Mouse (Mus musculus) layer of hippocampus, postnatal 14 days (tissue): ENCODE data around the gene Fkbpl. TPM values are rescaled to one million over a fixed set of nuclear protein-coding genes. Genes with fewer than 3 reads are reported as not detected.

Experiments
- DNase-seq, 2 experiments: peaks; one replicate each; pipeline ENCODE4 v3.0.0; 2021 to 2022; ENCODE audit warnings: low spot score in 2 of 2, mixed read lengths in 1 of 2
- long read RNA-seq, 2 experiments: library from polyadenylated mRNA; stranded (forward); transcript quantifications; one replicate each; pipeline ENCODE4 v2.0.0; 2021
- total RNA-seq, 2 experiments: library from RNA; stranded (reverse); gene quantifications; 2 replicates each; pipeline ENCODE4 v1.2.3; 2021

Fkbpl gene
- total RNA-seq, result 10 to 100 TPM; 16.0 to 17.1 TPM
- long read RNA-seq, experiment 1, partial matches to known transcripts, result 0 of 6 reads
- long read RNA-seq, experiment 1, other reads (novel, unspliced or antisense), result 1 of 6 reads
- long read RNA-seq, experiment 2, transcript Fkbpl-201 (2 exons, 1,270 nt), result major isoform, 16 of 17 reads
- long read RNA-seq, experiment 2, partial matches to known transcripts, result 0 of 17 reads
- long read RNA-seq, experiment 2, other reads (novel, unspliced or antisense), result 0 of 17 reads

GRCm38 (mm10) chr17:34644608-34645007 lies at the start of gene Fkbpl:
TSS of gene Fkbpl (plus strand) at chr17:34644764.
- DNase-seq, result peak; percentile 95 to 98

DNA sequence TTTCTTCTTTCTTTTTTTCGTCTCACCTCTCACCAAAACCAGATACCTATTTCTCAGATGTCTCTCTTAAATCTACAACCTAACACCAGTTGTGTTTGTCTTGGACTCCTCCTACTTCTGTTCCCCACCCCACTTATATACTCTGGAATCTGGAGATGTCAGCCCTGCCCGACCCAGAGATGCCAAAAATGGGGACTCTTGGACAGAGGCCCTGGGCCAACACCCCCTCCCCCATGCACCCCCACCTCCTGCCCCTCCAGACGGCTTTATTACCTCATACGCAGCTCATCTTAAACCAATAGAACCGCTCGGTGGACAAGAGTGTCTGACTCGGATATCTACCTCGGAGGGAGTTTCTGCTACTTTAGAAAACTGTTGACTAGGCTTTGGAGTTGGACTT lies 48.5 kb upstream of the Fkbpl start:
- no peak for DNase-seq

- no peak for DNase-seq
These were observed 46.9 kb upstream of the Fkbpl start, which contains the start of gene Ager for GRCm38 (mm10) chr17:34597566-34598095. TSS of gene Ager (plus strand) at chr17:34597862.

- DNase-seq, result no peak
These were observed 44.7 kb upstream of the Fkbpl start for GRCm38 (mm10) chr17:34599891-34600290.

GRCm38 (mm10) chr17:34601796-34602195 lies 42.8 kb upstream of the Fkbpl start:
- DNase-seq, result no peak

DNA sequence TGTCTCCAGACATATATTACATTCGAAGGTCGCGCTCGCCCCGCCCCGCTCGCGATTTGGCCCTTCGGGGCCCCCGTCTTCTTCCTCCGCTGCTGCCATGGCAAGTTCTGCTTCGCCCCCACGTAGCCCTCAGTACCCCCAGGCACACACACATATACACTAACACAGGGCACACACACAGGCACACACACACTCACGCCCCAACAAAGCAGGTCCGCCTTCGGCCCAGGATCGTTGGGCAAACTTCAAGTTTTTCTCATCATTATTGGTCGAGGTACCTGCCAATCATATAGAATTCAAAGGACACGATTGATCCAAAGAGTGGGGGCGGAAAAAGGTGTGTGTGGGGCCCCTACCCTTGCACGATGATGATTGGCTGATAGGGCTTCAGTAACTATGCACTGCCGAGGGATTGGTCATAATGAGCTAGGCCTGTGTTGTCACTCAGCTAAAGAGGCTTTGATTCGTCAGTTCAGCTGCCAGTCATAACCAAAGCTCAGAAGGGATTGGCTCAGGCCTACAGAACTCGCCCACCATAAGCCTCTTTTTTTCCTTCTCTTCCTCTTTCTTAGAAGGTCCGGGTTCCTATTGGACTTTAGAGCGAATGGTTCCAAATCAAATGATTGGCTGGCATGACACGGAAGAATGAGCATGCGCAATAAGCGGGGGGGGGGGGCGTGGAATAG lies 41.0 kb upstream of the Fkbpl start, which contains the start of gene Rnf5:
Gene Rnf5 (minus strand): TSS at position 316 of the 686 bp plus-strand sequence.
- DNase-seq, result peak; percentile 97 to 100

DNA sequence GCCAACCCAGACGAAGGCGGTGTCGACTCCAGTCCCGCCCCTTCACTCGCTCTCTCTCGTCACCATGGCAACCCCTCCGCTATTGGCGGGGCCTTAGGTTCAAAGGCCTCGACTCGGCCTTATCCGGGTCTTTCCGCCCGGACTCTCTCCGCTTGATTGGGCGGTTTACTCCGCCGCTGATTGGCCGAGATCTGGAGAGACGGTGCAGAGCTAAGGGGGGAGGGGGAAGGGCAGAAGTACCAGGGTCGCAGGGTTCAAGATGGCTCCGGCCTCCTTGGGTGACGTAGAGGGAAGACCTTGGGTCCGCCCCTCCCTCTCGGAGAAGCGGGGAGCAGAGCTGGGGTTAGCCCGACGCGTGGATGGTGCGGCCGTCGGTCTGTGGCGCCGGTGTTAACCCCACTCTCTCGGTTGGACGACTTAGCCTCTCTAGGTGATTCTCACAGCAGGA lies 40.5 kb upstream of the Fkbpl start, which contains the start of gene Agpat1:
Gene Agpat1 (plus strand): TSS at position 202 of the 448 bp plus-strand sequence.
- DNase-seq, result peak; percentile 96 to 99

- DNase-seq, result no peak
These were observed 39.9 kb upstream of the Fkbpl start for GRCm38 (mm10) chr17:34604511-34605237.

DNA sequence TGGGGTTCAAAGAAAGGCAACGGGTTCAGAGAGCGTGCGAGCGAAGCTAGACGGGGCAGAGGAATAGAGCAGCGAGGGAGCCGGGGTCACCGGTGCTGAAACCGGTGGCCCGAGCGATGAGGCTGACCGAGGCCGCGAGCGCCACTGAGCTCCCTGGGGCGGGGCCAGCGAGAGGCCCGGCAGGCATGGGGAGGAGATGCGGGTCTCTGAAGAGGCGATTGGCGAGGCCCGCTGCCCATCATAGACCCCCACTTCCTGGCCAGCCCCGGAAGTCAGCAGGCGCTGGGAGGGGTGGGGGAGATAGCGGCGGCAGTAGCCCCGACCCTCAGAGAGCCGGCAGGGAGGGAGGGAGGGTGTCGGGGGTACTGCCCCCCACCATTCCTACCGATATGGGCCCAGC lies 39.0 kb upstream of the Fkbpl start:
- peak; percentile 97 to 98 for DNase-seq

- DNase-seq, result no peak
These were observed 38.2 kb upstream of the Fkbpl start for GRCm38 (mm10) chr17:34606186-34607039.

DNA sequence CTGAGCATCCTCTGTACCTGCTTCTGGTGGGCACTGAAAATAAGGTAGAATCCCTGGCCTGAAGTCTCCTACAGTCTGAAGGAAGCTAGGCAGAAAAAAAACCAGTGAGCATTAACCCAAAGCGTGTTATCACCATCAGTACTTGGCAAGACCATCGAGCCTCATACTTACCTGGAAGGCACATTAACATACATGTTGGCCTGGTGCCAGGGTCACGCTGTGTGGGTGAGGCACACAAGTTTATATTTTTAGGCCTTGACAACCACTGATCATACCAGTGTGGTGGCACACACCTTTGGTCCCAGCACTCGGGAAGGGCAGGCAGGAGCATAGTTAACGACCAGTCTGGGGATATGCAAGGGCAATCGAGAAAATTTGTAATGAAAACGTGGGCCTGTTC lies 36.6 kb upstream of the Fkbpl start:
- DNase-seq, result no peak

- no peak for DNase-seq
These were observed 33.5 kb upstream of the Fkbpl start for GRCm38 (mm10) chr17:34611050-34611449.

GRCm38 (mm10) chr17:34613054-34613645 lies 31.4 kb upstream of the Fkbpl start:
- no peak for DNase-seq

DNA sequence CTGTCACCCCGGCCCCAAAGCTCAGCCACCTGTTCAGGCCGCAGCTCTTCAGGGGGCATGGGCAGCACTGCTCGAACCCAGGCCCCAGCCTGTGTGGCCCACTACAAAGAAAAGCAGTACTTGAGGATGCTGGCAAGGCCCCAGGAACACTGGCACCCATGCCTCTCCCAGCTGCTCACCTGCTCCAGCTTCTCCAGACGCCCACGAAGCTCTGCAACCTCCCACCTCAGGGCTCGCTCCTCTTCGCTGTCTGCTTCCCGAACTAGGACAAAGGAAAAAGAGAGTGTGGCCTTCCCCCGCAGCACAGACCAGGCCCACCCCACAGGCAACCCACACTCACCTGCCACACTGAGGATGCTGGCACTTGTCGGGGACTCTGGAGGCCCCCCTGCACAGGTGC lies 30.7 kb upstream of the Fkbpl start:
- DNase-seq, result no peak

DNA sequence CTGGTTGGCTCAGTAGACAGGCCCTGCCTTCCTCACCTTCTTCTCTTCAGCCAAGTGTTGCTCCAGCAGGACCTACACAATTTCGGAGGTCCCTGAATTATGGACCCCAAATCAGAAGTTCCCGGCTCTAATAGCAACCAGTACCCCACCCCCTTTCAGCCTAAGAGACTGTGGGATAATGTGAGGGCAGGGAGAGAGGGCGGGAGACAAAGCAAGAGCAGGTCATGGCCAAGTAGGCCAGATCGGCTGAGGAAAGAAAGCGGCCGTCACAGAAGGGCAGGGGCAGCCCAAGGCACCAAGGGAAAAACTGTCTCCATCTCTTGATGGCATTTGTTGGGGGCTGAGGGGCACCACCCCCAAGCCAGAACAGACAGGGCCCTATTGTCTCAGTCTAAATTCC lies 28.7 kb upstream of the Fkbpl start, which contains the start of gene Egfl8:
Gene Egfl8 (minus strand): TSS at position 101 of the 400 bp plus-strand sequence.
- no peak for DNase-seq

- no peak for DNase-seq
These were observed 25.6 kb upstream of the Fkbpl start for GRCm38 (mm10) chr17:34618999-34619398.

GRCm38 (mm10) chr17:34621006-34621405 lies 23.6 kb upstream of the Fkbpl start:
- DNase-seq, result no peak

GRCm38 (mm10) chr17:34623161-34623560 lies 21.4 kb upstream of the Fkbpl start:
- no peak for DNase-seq

GRCm38 (mm10) chr17:34624981-34625380 lies 19.6 kb upstream of the Fkbpl start:
- no peak for DNase-seq
